Mouse (Mus musculus): ENCODE results near the gene Tenm4. TPM values are rescaled to one million over a fixed set of nuclear protein-coding genes. Genes with fewer than 3 reads are reported as not detected.
"Not testable (repeated sequence)": the region's sequence is repeated elsewhere in the genome, so short reads cannot be mapped to it uniquely, and the experiment has no call there.

Tenm4 gene
- polyA plus RNA-seq, 1 experiment from 2014 or later, result 2.3 TPM

- Histone ChIP-seq H3K27me3 (replicated peaks) (0 out of 2 replicates have a peak, but pooled peaks cover 10% of the 10 kb centered on the region), H3K4me3 (no peak overlapping the region), H3K9me3 (replicated peaks) (no peaks in the 10 kb centered on the region), H3K27ac (no peak overlapping the region), H3K4me1 (no peaks in the 10 kb centered on the region), H3K36me3 (no peaks in the 10 kb centered on the region), H3K9ac (no peak overlapping the region), H3K4me2 (no peak overlapping the region)
- WGBS (ENCODE audit: insufficient replicate concordance), result 75% methylated on average over 4 of the region's 4 CpGs
- no peak for ATAC-seq
These were observed 426.8 kb downstream of the Tenm4 start for GRCm38 (mm10) chr7:96597871-96598270.

- no peak overlapping the region for H3K4me3 ChIP-seq
- H3K4me1 ChIP-seq, result no peaks in the 10 kb centered on the region
- ATAC-seq, result no peak
- WGBS (ENCODE audit: insufficient replicate concordance), result 46% methylated on average over 3 of the region's 3 CpGs
- H3K36me3 ChIP-seq, result no peaks in the 10 kb centered on the region
- no peak overlapping the region for H3K4me2 ChIP-seq
- H3K9me3 ChIP-seq (replicated peaks), result no peaks in the 10 kb centered on the region
- 0 out of 2 replicates have a peak, but pooled peaks cover 10% of the 10 kb centered on the region for H3K27me3 ChIP-seq (replicated peaks)
- no peak overlapping the region for H3K27ac ChIP-seq
- H3K9ac ChIP-seq, result no peak overlapping the region
These were observed 428.0 kb downstream of the Tenm4 start for GRCm38 (mm10) chr7:96599081-96599480.

GRCm38 (mm10) chr7:96600381-96600941 lies 429.4 kb downstream of the Tenm4 start:
- no peak overlapping the region for H3K4me3 ChIP-seq
- no peaks in the 10 kb centered on the region for H3K4me1 ChIP-seq
- H3K9me3 ChIP-seq (replicated peaks), result no peaks in the 10 kb centered on the region
- WGBS (ENCODE audit: insufficient replicate concordance), result 17% methylated on average over 3 of the region's 5 CpGs
- no peak for ATAC-seq
- no peak overlapping the region for H3K27ac ChIP-seq
- H3K27me3 ChIP-seq (replicated peaks), result peaks cover 10% of the 10 kb centered on the region; the same call in 1 of the 2 replicates
- H3K9ac ChIP-seq, result no peak overlapping the region
- no peak overlapping the region for H3K4me2 ChIP-seq
- H3K36me3 ChIP-seq, result no peaks in the 10 kb centered on the region

- Histone ChIP-seq H3K9ac (no peak overlapping the region), H3K4me1 (no peaks in the 10 kb centered on the region), H3K27ac (no peak overlapping the region), H3K4me2 (no peak overlapping the region), H3K9me3 (replicated peaks) (no peaks in the 10 kb centered on the region), H3K4me3 (no peak overlapping the region), H3K36me3 (no peaks in the 10 kb centered on the region), H3K27me3 (replicated peaks) (peaks cover 8% of the 10 kb centered on the region)
- no peak for ATAC-seq
- WGBS (ENCODE audit: insufficient replicate concordance), result 51% methylated on average over 3 of the region's 3 CpGs
These were observed 433.2 kb downstream of the Tenm4 start for GRCm38 (mm10) chr7:96604091-96604745.

GRCm38 (mm10) chr7:96605316-96605715 lies 434.3 kb downstream of the Tenm4 start:
- no peaks in the 10 kb centered on the region for H3K36me3 ChIP-seq
- H3K27ac ChIP-seq, result no peak overlapping the region
- no peaks in the 10 kb centered on the region for H3K4me1 ChIP-seq
- H3K4me2 ChIP-seq, result no peak overlapping the region
- no peaks in the 10 kb centered on the region for H3K9me3 ChIP-seq (replicated peaks)
- peaks cover 13% of the 10 kb centered on the region for H3K27me3 ChIP-seq (replicated peaks)
- no peak overlapping the region for H3K9ac ChIP-seq
- WGBS (ENCODE audit: insufficient replicate concordance), result 65% methylated on average over 2 of the region's 2 CpGs
- no peak overlapping the region for H3K4me3 ChIP-seq
- no peak for ATAC-seq

- H3K4me2 ChIP-seq, result no peak overlapping the region
- ATAC-seq, result no peak
- 44% methylated on average over 10 of the region's 10 CpGs for WGBS (ENCODE audit: insufficient replicate concordance)
- H3K9ac ChIP-seq, result no peak overlapping the region
- H3K27ac ChIP-seq, result no peak overlapping the region
- H3K4me3 ChIP-seq, result no peak overlapping the region
- peaks cover 13% of the 10 kb centered on the region for H3K27me3 ChIP-seq (replicated peaks)
- H3K9me3 ChIP-seq (replicated peaks), result no peaks in the 10 kb centered on the region
- H3K4me1 ChIP-seq, result no peaks in the 10 kb centered on the region
- H3K36me3 ChIP-seq, result no peaks in the 10 kb centered on the region
These were observed 439.0 kb downstream of the Tenm4 start for GRCm38 (mm10) chr7:96609854-96610586.

GRCm38 (mm10) chr7:96617371-96617770 lies 446.3 kb downstream of the Tenm4 start:
- no peak overlapping the region for H3K4me3 ChIP-seq
- 65% methylated on average over 2 of the region's 2 CpGs for WGBS (ENCODE audit: insufficient replicate concordance)

GRCm38 (mm10) chr7:96619930-96620472 lies 449.0 kb downstream of the Tenm4 start:
- H3K9me3 ChIP-seq (replicated peaks), result no peaks in the 10 kb centered on the region
- ATAC-seq, result no peak
- H3K36me3 ChIP-seq, result no peaks in the 10 kb centered on the region
- H3K4me3 ChIP-seq, result no peak overlapping the region
- no peak overlapping the region for H3K9ac ChIP-seq
- H3K27ac ChIP-seq, result no peak overlapping the region
- H3K4me2 ChIP-seq, result no peak overlapping the region
- H3K4me1 ChIP-seq, result no peaks in the 10 kb centered on the region
- 63% methylated on average over 4 of the region's 4 CpGs for WGBS (ENCODE audit: insufficient replicate concordance)
- H3K27me3 ChIP-seq (replicated peaks), result no peaks in the 10 kb centered on the region

More at GRCm38 (mm10) chr7:96617371-96617770, 446.3 kb downstream of the Tenm4 start:
- no peaks in the 10 kb centered on the region for H3K9me3 ChIP-seq (replicated peaks)
- H3K4me1 ChIP-seq, result no peaks in the 10 kb centered on the region
- H3K27ac ChIP-seq, result no peak overlapping the region
- no peak overlapping the region for H3K4me2 ChIP-seq
- H3K9ac ChIP-seq, result no peak overlapping the region
- no peaks in the 10 kb centered on the region for H3K36me3 ChIP-seq
- no peaks in the 10 kb centered on the region for H3K27me3 ChIP-seq (replicated peaks)
- ATAC-seq, result no peak

GRCm38 (mm10) chr7:96626338-96626737 lies 455.3 kb downstream of the Tenm4 start:
- no peak overlapping the region for H3K4me3 ChIP-seq
- H3K27me3 ChIP-seq (replicated peaks), result no peaks in the 10 kb centered on the region
- H3K4me2 ChIP-seq, result no peak overlapping the region
- no peak overlapping the region for H3K9ac ChIP-seq
- 47% methylated on average over 3 of the region's 3 CpGs for WGBS (ENCODE audit: insufficient replicate concordance)
- H3K4me1 ChIP-seq, result no peaks in the 10 kb centered on the region
- no peak for ATAC-seq
- no peaks in the 10 kb centered on the region for H3K36me3 ChIP-seq
- H3K9me3 ChIP-seq (replicated peaks), result no peaks in the 10 kb centered on the region
- no peak overlapping the region for H3K27ac ChIP-seq

GRCm38 (mm10) chr7:96630551-96630950 lies 459.5 kb downstream of the Tenm4 start:
- not testable (repeated sequence) for H3K27ac ChIP-seq; H3K4me3 ChIP-seq; H3K9me3 ChIP-seq (replicated peaks); H3K27me3 ChIP-seq (replicated peaks); H3K4me1 ChIP-seq; ATAC-seq; H3K9ac ChIP-seq; H3K36me3 ChIP-seq; H3K4me2 ChIP-seq
- WGBS (ENCODE audit: insufficient replicate concordance), result 43% methylated on average over 9 of the region's 9 CpGs

GRCm38 (mm10) chr7:96633008-96633407 lies 462.0 kb downstream of the Tenm4 start:
- Histone ChIP-seq H3K9ac (no peak overlapping the region), H3K9me3 (replicated peaks) (no peaks in the 10 kb centered on the region), H3K27me3 (replicated peaks) (no peaks in the 10 kb centered on the region), H3K4me3 (no peak overlapping the region), H3K27ac (no peak overlapping the region), H3K36me3 (no peaks in the 10 kb centered on the region), H3K4me1 (no peaks in the 10 kb centered on the region), H3K4me2 (no peak overlapping the region)
- ATAC-seq, result no peak
- WGBS (ENCODE audit: insufficient replicate concordance), result 48% methylated on average over 1 of the region's 1 CpGs

GRCm38 (mm10) chr7:96635830-96636440 lies 464.9 kb downstream of the Tenm4 start:
- ATAC-seq, result no peak
- Histone ChIP-seq H3K9me3 (replicated peaks) (no peaks in the 10 kb centered on the region), H3K27ac (no peak overlapping the region), H3K9ac (no peak overlapping the region), H3K4me1 (no peaks in the 10 kb centered on the region), H3K27me3 (replicated peaks) (peaks cover 13% of the 10 kb centered on the region; the same call in 1 of the 2 replicates), H3K4me2 (no peak overlapping the region), H3K4me3 (no peak overlapping the region), H3K36me3 (no peaks in the 10 kb centered on the region)
- 61% methylated on average over 7 of the region's 7 CpGs for WGBS (ENCODE audit: insufficient replicate concordance)

Data from liver, embryonic 12.5 days (tissue).